Mouse (Mus musculus): ENCODE data around the gene Iqcf6.

DNA sequence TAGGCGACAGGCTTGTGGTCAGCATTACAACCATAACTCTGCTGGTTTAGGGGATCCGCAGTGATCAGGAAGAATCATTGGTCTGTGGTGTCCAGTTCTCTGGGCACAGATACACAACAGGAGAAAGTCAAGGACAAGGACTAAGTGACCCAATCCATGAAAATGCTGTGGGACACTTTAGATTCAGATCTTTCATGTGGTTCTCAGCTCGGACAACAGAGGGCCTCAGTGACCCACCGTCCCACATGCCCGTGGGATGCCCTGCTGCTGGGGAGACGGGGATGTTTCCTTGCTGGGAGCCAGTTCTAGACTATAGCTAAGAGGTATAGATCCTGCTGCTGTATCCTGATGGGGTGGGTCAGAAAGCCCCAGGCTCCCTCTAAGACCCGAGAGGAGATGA lies 27.9 kb upstream of the Iqcf6 start:
- no peak for TF ChIP-seq CTCF (IDR thresholded peaks at IDR 0.05; ENCODE audit: control insufficient read depth, insufficient read depth, insufficient replicate concordance, low read depth, low read length)
- no peak for TF ChIP-seq POLR2A (IDR thresholded peaks at IDR 0.05; ENCODE audit: control insufficient read depth, low read depth, low read length)
